Mouse (Mus musculus) limb, embryonic 12.5 days (tissue): ENCODE data around the gene Tph1. TPM values are rescaled to one million over a fixed set of nuclear protein-coding genes. Genes with fewer than 3 reads are reported as not detected.

Experiments used
- ATAC-seq: fragments of 200-750 bp; cut with Nextera tagmentation; 2 replicates; pipeline ENCODE4 v1.8.0; 2017; ENCODE audit warnings: low read depth, moderate TSS enrichment; ENCODE audit not compliant: insufficient number of reproducible peaks, insufficient read depth, low FRiP score, low TSS enrichment
- H3K27ac ChIP-seq: fragments of 300-500 bp; sonication (generic); 2 replicates; pipeline ENCODE4 v1.5.1; 2016; ENCODE audit warnings: mild to moderate bottlenecking, moderate library complexity
- H3K27me3 ChIP-seq: fragments of 300-500 bp; sonication (generic); 2 replicates; pipeline ENCODE4 v1.6.1; 2016; ENCODE audit warnings: mild to moderate bottlenecking, moderate library complexity
- H3K36me3 ChIP-seq: fragments of 300-500 bp; sonication (generic); 2 replicates; pipeline ENCODE4 v1.6.1; 2016; ENCODE audit warnings: mild to moderate bottlenecking, moderate library complexity
- H3K4me1 ChIP-seq: fragments of 300-500 bp; sonication (generic); replicated peaks from 2 replicates; pipeline ENCODE4 v1.6.1; 2016
- H3K4me2 ChIP-seq: fragments of 300-500 bp; sonication (generic); 2 replicates; pipeline ENCODE4 v1.6.1; 2016; ENCODE audit warnings: mild to moderate bottlenecking, moderate library complexity
- H3K4me3 ChIP-seq: fragments of 300-500 bp; sonication (generic); replicated peaks from 2 replicates; pipeline ENCODE4 v1.5.1; 2016; ENCODE audit warnings: mild to moderate bottlenecking
- H3K9ac ChIP-seq: fragments of 300-500 bp; sonication (generic); replicated peaks from 2 replicates; pipeline ENCODE4 v1.6.1; 2016; ENCODE audit warnings: mild to moderate bottlenecking, moderate library complexity
- H3K9me3 ChIP-seq: fragments of 300-500 bp; sonication (generic); 2 replicates; pipeline ENCODE4 v1.6.1; 2016; ENCODE audit warnings: mild to moderate bottlenecking, moderate library complexity
- WGBS: fragments of 180-500 bp; shearing (Covaris S2); methylation state at CpG from one replicate; pipeline ENCODE4 v1.1.7; 2016; 5-methylcytosine and 5-hydroxymethylcytosine counted together
- polyA plus RNA-seq: library from polyadenylated mRNA; unstranded; fragments of >200 nt; fragmentation: Nextera tagmentation; extraction: Ambion mirVana; gene quantifications from 2 replicates; pipeline ENCODE4 v1.2.1, GENCODE M21; 2016

The Tph1 gene
- polyA plus RNA-seq, 1 experiment from 2014 or later: not detected

GRCm38 (mm10) chr7:46648431-46649140, 23.8 kb downstream of the Tph1 start:
- Histone ChIP-seq H3K4me2 (no peak overlapping the region), H3K4me1 (no peaks in the 10 kb centered on the region), H3K27ac (no peak overlapping the region), H3K9me3 (no peaks in the 10 kb centered on the region), H3K27me3 (peaks cover under 1% of the 10 kb centered on the region), H3K36me3 (no peaks in the 10 kb centered on the region), H3K9ac (no peak overlapping the region), H3K4me3 (no peak overlapping the region)
- WGBS: 70% methylated on average over 4 of the region's 4 CpGs
- no peak for ATAC-seq

DNA sequence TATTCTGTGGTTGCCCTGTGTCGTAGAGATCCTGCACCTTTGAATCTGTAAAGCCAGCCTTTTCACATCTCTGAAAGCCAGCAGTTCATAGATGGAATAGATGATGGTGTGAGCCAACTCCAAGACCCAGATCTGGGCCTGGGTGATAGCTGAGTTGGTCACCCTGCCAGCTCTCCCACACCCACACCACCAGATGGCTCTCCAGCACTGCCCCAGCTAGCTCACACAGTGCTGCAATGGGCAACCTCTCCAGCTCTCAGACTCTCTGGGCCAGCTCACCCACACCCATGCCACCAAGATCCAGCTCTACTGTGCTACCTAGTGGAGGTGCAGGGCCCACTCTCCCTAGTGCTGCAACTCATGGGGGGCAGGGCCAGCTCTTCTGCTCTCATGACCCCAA, 29.2 kb downstream of the Tph1 start:
- Histone ChIP-seq H3K4me3 (no peak overlapping the region), H3K27me3 (peaks cover 13% of the 10 kb centered on the region), H3K36me3 (no peaks in the 10 kb centered on the region), H3K27ac (no peak overlapping the region), H3K4me2 (no peak overlapping the region), H3K9ac (no peak overlapping the region), H3K9me3 (no peaks in the 10 kb centered on the region), H3K4me1 (peaks cover 8% of the 10 kb centered on the region; the same call in 1 of the 2 replicates)
- 76% methylated on average over 1 of the region's 1 CpGs for WGBS
- no peak for ATAC-seq

DNA sequence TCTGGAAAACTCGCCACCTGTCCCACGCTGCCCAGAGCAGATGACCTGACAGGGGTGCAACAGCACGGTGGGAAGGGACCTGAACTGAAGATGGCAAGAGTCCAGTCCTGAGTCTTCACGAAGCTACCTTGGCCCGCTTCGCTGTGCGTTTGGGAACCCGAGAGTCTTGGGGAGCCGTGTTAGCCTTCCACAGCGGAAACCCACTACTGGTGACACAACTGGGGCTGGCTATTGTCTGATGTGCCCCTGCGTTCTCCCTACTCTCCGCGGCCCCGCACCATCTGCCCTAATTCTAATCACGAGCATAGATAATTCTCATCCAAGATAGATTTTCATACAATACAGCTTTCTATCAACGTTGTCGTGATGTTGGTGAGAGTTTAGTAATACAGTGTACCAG, 32.3 kb downstream of the Tph1 start:
- Histone ChIP-seq H3K27me3 (peaks cover 13% of the 10 kb centered on the region; the same call in 1 of the 2 replicates), H3K9me3 (no peaks in the 10 kb centered on the region), H3K4me3 (peak overlapping the region; percentile 66), H3K36me3 (no peaks in the 10 kb centered on the region), H3K4me2 (peak overlapping the region; percentile 84), H3K9ac (no peak overlapping the region; the same call in 1 of the 2 replicates), H3K4me1 (peaks cover 9% of the 10 kb centered on the region; the same call in 1 of the 2 replicates), H3K27ac (no peak overlapping the region)
- WGBS: 24% methylated on average over 17 of the region's 17 CpGs
- ATAC-seq: no peak

DNA sequence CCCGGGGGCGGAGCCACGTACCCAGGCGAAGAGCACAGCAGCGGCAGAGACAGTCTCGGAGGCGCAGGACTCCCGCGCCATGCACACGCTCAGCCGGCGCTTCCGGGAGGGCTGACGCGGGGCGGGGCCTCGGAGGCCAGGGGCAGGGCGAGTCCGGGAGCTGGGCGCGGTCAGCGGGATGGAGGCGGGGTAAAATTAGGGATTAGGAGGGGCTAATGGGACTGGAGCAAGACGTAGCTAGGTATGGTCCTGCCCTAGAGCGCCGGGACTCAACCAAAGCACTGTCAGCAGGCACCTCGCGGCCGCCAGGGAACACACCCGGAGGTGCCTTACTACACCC, 32.7 kb downstream of the Tph1 start, which contains the start of gene Sergef:
Gene Sergef, minus strand, starts transcription at position 116 of the 340 bp plus-strand sequence.
- H3K27ac ChIP-seq: no peak within 1 kb of the TSS
- H3K27me3 ChIP-seq: peaks cover 13% of the 10 kb centered on the region; the same call in 1 of the 2 replicates
- H3K9ac ChIP-seq: peak within 1 kb of the TSS; percentile 67
- H3K4me2 ChIP-seq: peak within 1 kb of the TSS; percentile 84
- no peaks in the 10 kb centered on the region for H3K36me3 ChIP-seq
- ATAC-seq: peak; percentile 93
- peak within 1 kb of the TSS; percentile 66 for H3K4me3 ChIP-seq
- under 1% methylated on average over 30 of the region's 30 CpGs for WGBS
- H3K9me3 ChIP-seq: no peaks in the 10 kb centered on the region
- H3K4me1 ChIP-seq: peaks cover 9% of the 10 kb centered on the region; the same call in 1 of the 2 replicates

DNA sequence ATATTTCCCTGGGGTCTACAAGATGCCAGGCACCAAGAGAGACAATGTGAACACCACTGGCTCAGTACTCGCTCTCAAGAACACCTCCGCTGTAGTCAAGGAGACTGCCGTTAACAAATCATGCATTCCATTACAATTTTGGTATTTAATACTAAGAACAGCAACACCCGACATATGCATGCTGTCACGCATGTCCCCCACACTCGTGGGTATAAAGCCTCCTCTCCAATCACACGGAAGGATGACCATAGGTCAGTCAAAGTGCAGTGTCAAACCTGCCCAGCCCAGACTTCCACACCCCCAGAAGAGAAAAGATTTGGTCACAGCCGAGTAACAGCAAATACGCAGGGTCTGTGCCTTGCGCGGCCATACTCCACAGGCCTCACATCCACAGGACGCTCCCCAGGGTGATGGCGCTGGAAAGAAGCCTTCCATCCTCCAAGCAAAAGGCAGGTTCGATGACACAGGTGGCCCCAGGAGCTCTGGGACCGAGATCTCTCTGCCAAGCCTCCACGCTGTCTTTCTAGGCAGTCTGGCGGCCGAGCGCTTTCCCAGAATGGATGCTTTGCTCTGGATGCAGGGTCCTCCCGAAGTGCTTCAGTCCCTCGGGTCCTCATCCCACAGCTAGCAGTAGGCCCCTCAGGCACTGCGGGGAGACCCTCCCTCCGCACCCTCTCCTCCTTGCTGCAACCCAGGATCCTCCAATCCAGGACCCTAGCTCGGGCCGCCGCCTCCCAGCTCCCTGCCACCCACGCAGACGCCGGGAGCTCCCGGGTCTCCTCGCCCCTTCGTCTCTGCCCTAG, 33.2 kb downstream of the Tph1 start:
- H3K9me3 ChIP-seq: no peaks in the 10 kb centered on the region
- no peaks in the 10 kb centered on the region for H3K36me3 ChIP-seq
- H3K4me2 ChIP-seq: peak overlapping the region; percentile 84
- ATAC-seq: no peak
- no peak overlapping the region for H3K27ac ChIP-seq
- peaks cover 9% of the 10 kb centered on the region; the same call in 1 of the 2 replicates for H3K4me1 ChIP-seq
- H3K4me3 ChIP-seq: peak overlapping the region; percentile 66
- 13% methylated on average over 32 of the region's 32 CpGs for WGBS
- H3K27me3 ChIP-seq: peaks cover 13% of the 10 kb centered on the region; the same call in 1 of the 2 replicates
- H3K9ac ChIP-seq: peak overlapping the region; percentile 67

- Histone ChIP-seq H3K9me3 (no peaks in the 10 kb centered on the region), H3K4me1 (no peaks in the 10 kb centered on the region), H3K27me3 (no peaks in the 10 kb centered on the region), H3K36me3 (peaks cover 14% of the 10 kb centered on the region), H3K4me3 (no peak overlapping the region), H3K27ac (no peak overlapping the region), H3K9ac (no peak overlapping the region), H3K4me2 (no peak overlapping the region)
- WGBS: 75% methylated on average over 8 of the region's 8 CpGs
- ATAC-seq: no peak
These were observed 43.9 kb downstream of the Tph1 start for GRCm38 (mm10) chr7:46628375-46628975.

DNA sequence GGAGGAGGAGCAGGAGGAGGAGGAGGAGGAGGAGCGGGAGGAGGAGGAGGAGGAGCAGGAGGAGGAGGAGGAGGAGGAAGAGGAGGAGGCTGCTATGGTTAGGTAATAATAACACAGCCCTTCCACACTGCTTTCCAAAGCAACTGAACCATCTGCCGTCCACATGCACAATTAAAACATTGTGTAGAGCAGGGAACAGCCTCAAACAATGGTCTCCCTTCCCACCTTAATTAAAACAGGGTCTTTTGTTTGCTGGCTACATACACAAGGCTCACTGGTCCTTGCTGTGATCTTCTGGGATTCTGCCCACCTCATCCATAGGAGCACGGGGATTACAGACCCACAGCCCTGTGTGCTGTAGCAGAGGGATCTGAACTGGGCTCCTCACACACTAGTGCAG, 48.4 kb downstream of the Tph1 start:
- peaks cover 15% of the 10 kb centered on the region; the same call in 1 of the 2 replicates for H3K36me3 ChIP-seq
- H3K4me2 ChIP-seq: no peak overlapping the region
- H3K4me1 ChIP-seq: no peaks in the 10 kb centered on the region
- 53% methylated on average over 2 of the region's 3 CpGs for WGBS
- no peaks in the 10 kb centered on the region for H3K27me3 ChIP-seq
- H3K9me3 ChIP-seq: no peaks in the 10 kb centered on the region
- H3K4me3 ChIP-seq: no peak overlapping the region
- H3K27ac ChIP-seq: no peak overlapping the region
- ATAC-seq: no peak
- no peak overlapping the region for H3K9ac ChIP-seq

DNA sequence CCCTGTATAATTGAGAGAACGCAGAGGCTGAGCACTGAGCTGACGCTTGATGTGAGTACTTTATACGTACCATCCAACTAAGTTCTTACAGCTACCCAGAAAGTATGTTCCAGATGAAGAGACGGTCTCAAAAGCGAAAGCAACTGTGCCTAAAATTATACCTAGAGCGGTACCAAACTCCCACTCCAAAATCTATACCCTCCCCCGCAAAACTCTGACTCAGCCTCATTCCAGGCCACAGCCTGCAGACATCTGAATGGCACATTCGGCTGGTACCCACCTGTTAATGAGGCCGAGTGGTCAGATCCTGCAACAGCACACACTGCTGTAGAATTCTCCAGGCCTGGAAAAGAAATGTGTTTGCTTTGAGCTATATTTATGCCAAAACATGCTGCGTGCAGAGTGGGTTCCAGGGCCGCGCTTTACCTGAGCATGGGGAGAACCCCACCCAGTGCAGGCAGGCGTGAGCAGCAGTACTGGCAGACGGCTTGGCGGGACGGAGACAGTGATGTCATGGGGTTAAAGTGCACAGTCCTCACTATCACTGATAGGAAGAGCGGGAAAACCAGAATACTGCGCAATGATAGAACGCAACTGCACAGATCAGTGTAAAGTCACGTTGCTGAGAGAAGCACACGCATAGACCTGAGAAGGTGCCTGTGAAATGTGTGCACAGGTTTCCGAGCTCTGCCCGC, 53.8 kb downstream of the Tph1 start:
- Histone ChIP-seq H3K4me1 (no peaks in the 10 kb centered on the region), H3K36me3 (peaks cover 22% of the 10 kb centered on the region; the same call in 1 of the 2 replicates), H3K27ac (no peak overlapping the region), H3K27me3 (no peaks in the 10 kb centered on the region), H3K9ac (no peak overlapping the region), H3K9me3 (no peaks in the 10 kb centered on the region), H3K4me2 (no peak overlapping the region), H3K4me3 (no peak overlapping the region)
- 88% methylated on average over 23 of the region's 23 CpGs for WGBS
- no peak for ATAC-seq

DNA sequence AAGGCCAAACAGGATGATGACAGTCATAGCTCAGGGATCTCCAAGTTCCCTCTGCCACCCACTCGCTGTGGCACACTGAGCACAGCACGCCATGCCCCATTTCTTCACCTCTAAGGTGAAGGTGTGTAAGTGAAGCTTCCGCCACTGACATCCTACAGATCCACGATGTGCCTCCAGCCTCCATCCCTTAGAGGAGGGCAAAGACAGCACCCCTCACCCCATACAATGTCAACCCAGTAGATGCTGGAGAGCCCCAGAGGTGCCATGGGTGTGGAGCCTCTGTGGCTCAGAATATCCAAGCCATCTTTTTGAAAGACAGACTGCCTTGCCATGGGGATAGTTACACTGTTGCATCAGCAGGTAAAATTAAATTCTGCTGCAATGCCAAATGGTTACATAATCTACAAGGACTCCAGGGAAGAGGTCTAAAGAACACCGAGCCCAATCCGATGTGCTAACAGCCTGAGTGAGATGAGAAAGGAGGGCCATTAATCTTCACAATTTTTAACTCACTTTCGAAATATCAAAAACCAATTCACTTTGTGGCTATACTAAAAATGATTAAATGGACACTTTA, 55.8 kb downstream of the Tph1 start:
- no peak overlapping the region for H3K4me3 ChIP-seq
- WGBS: 89% methylated on average over 7 of the region's 7 CpGs
- no peak for ATAC-seq

DNA sequence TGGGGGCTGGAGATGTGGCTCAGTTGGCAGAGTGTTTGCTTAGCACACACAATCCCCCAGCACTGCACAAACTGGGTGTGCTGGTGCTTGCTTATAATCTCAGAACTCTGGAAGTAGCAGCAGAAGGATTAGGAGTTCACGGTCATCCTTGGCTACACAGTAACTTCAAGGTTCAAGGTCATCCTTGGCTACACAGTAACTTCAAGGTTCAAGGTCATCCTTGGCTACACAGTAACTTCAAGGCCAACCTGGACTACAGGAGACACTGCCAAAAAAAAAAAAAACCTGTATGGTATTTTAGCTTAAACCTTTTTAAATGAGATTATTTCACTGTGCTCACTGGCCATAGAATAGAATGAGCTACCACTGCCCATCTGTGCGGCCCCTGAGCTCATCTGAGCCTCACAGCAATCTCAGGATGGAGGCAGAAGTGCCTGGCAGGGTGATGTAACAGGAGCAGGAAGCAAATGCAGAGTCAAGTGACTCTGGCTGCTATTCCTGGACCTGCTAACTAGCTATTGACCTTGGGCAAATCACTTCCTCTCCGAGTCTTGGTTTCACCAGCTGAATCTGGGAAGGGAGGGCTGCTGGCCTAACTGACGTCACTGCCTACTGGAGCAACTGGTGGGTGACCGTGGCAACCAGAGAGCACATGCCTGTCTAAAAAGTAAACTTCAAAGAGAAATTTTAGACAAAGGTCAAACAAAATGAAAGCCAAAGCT, 56.9 kb downstream of the Tph1 start:
- 63% methylated on average over 5 of the region's 5 CpGs for WGBS
- Histone ChIP-seq H3K4me1 (no peaks in the 10 kb centered on the region), H3K4me3 (no peak overlapping the region), H3K36me3 (peaks cover 17% of the 10 kb centered on the region; the same call in 1 of the 2 replicates), H3K27me3 (no peaks in the 10 kb centered on the region), H3K27ac (no peak overlapping the region), H3K9ac (no peak overlapping the region), H3K4me2 (no peak overlapping the region), H3K9me3 (no peaks in the 10 kb centered on the region)
- no peak for ATAC-seq

More for the DNA sequence above, 55.8 kb downstream of the Tph1 start:
- Histone ChIP-seq H3K4me1 (no peaks in the 10 kb centered on the region), H3K4me2 (no peak overlapping the region), H3K9ac (no peak overlapping the region), H3K36me3 (peaks cover 25% of the 10 kb centered on the region; the same call in 1 of the 2 replicates), H3K9me3 (no peaks in the 10 kb centered on the region), H3K27ac (no peak overlapping the region), H3K27me3 (no peaks in the 10 kb centered on the region)
